Mouse (Mus musculus) embryonic facial prominence, embryonic 12.5 days (tissue): ENCODE results near the gene Capn9. TPM values are rescaled to one million over a fixed set of nuclear protein-coding genes. Genes with fewer than 3 reads are reported as not detected.

Experiments used
- ATAC-seq: fragments of 200-750 bp; cut with Nextera tagmentation; 2 replicates; pipeline ENCODE4 v1.8.0; 2017; ENCODE audit not compliant: insufficient number of reproducible peaks, insufficient read depth, low FRiP score, low TSS enrichment
- H3K27ac ChIP-seq: fragments of 300-500 bp; sonication (generic); 2 replicates; pipeline ENCODE4 v1.5.1; 2016; ENCODE audit warnings: mild to moderate bottlenecking
- H3K27me3 ChIP-seq: fragments of 300-500 bp; sonication (generic); 2 replicates; pipeline ENCODE4 v1.6.1; 2016; ENCODE audit warnings: mild to moderate bottlenecking, moderate library complexity
- H3K36me3 ChIP-seq: fragments of 300-500 bp; sonication (generic); 2 replicates; pipeline ENCODE4 v1.6.1; 2016; ENCODE audit warnings: mild to moderate bottlenecking
- H3K4me1 ChIP-seq: fragments of 300-500 bp; sonication (generic); 2 replicates; pipeline ENCODE4 v1.6.1; 2016
- H3K4me2 ChIP-seq: fragments of 300-500 bp; sonication (generic); replicated peaks from 2 replicates; pipeline ENCODE4 v1.6.1; 2016; ENCODE audit warnings: mild to moderate bottlenecking, moderate library complexity
- H3K4me3 ChIP-seq: fragments of 300-500 bp; sonication (generic); 2 replicates; pipeline ENCODE4 v1.5.1; 2016; ENCODE audit warnings: mild to moderate bottlenecking
- H3K9ac ChIP-seq: fragments of 300-500 bp; sonication (generic); 2 replicates; pipeline ENCODE4 v1.6.1; 2016; ENCODE audit warnings: mild to moderate bottlenecking, moderate library complexity
- H3K9me3 ChIP-seq: fragments of 300-500 bp; sonication (generic); 2 replicates; pipeline ENCODE4 v1.6.1; 2016; ENCODE audit warnings: mild to moderate bottlenecking, moderate library complexity
- WGBS: fragments of 180-500 bp; shearing (Covaris S2); methylation state at CpG from one replicate; pipeline ENCODE4 v1.1.7; 2016; 5-methylcytosine and 5-hydroxymethylcytosine counted together
- polyA plus RNA-seq: library from polyadenylated mRNA; unstranded; fragments of >200 nt; fragmentation: Nextera tagmentation; extraction: Ambion mirVana; gene quantifications from 2 replicates; pipeline ENCODE4 v1.2.1, GENCODE M21; 2016

Capn9 gene
- polyA plus RNA-seq, 1 experiment from 2014 or later: not detected

- Histone ChIP-seq H3K9me3 (no peaks in the 10 kb centered on the region), H3K4me2 (no peak overlapping the region), H3K27me3 (peaks cover 1% of the 10 kb centered on the region; the same call in 1 of the 2 replicates), H3K9ac (no peak overlapping the region), H3K4me1 (peaks cover 4% of the 10 kb centered on the region; the same call in 1 of the 2 replicates), H3K27ac (no peak overlapping the region), H3K4me3 (no peak overlapping the region), H3K36me3 (no peaks in the 10 kb centered on the region)
- no peak for ATAC-seq
- 65% methylated on average over 5 of the region's 5 CpGs for WGBS
Observed at GRCm38 (mm10) chr8:124621255-124621654, 45.3 kb downstream of the Capn9 start.

- Histone ChIP-seq H3K9ac (no peak overlapping the region), H3K36me3 (no peaks in the 10 kb centered on the region), H3K27ac (no peak overlapping the region), H3K4me3 (no peak overlapping the region), H3K9me3 (no peaks in the 10 kb centered on the region), H3K27me3 (no peaks in the 10 kb centered on the region), H3K4me2 (no peak overlapping the region), H3K4me1 (no peaks in the 10 kb centered on the region)
- ATAC-seq: no peak
- WGBS: 85% methylated on average over 9 of the region's 9 CpGs
Observed at GRCm38 (mm10) chr8:124626251-124626650, 50.3 kb downstream of the Capn9 start.

- no peak overlapping the region for H3K4me3 ChIP-seq
- no peak overlapping the region for H3K27ac ChIP-seq
- ATAC-seq: no peak
- H3K36me3 ChIP-seq: peaks cover 9% of the 10 kb centered on the region; the same call in 1 of the 2 replicates
- no peaks in the 10 kb centered on the region for H3K27me3 ChIP-seq
- no peak overlapping the region for H3K4me2 ChIP-seq
- peaks cover 9% of the 10 kb centered on the region; the same call in 1 of the 2 replicates for H3K4me1 ChIP-seq
- WGBS: 80% methylated on average over 6 of the region's 6 CpGs
- H3K9ac ChIP-seq: no peak overlapping the region; the same call in 1 of the 2 replicates
- no peaks in the 10 kb centered on the region for H3K9me3 ChIP-seq
Observed at GRCm38 (mm10) chr8:124630489-124630888, 54.6 kb downstream of the Capn9 start.

GRCm38 (mm10) chr8:124630891-124631290 is 55.0 kb downstream of the Capn9 start:
- Histone ChIP-seq H3K4me1 (peaks cover 9% of the 10 kb centered on the region; the same call in 1 of the 2 replicates), H3K4me3 (no peak overlapping the region), H3K27ac (no peak overlapping the region), H3K4me2 (no peak overlapping the region), H3K27me3 (no peaks in the 10 kb centered on the region), H3K36me3 (peaks cover 13% of the 10 kb centered on the region), H3K9ac (no peak overlapping the region; the same call in 1 of the 2 replicates), H3K9me3 (no peaks in the 10 kb centered on the region)
- ATAC-seq: no peak
- 82% methylated on average over 4 of the region's 4 CpGs for WGBS

- no peak for ATAC-seq
- no peak overlapping the region for H3K9ac ChIP-seq
- H3K27me3 ChIP-seq: no peaks in the 10 kb centered on the region
- H3K4me2 ChIP-seq: no peak overlapping the region
- peaks cover 23% of the 10 kb centered on the region for H3K36me3 ChIP-seq
- no peak overlapping the region for H3K4me3 ChIP-seq
- WGBS: 29% methylated on average over 7 of the region's 7 CpGs
- H3K4me1 ChIP-seq: peaks cover 9% of the 10 kb centered on the region; the same call in 1 of the 2 replicates
- H3K27ac ChIP-seq: no peak overlapping the region
- no peaks in the 10 kb centered on the region for H3K9me3 ChIP-seq
Observed at GRCm38 (mm10) chr8:124631966-124632365, 56.1 kb downstream of the Capn9 start.

- WGBS: 83% methylated on average over 14 of the region's 14 CpGs
- ATAC-seq: no peak
- no peak overlapping the region for H3K4me3 ChIP-seq
- peaks cover 9% of the 10 kb centered on the region; the same call in 1 of the 2 replicates for H3K4me1 ChIP-seq
- peaks cover 35% of the 10 kb centered on the region for H3K36me3 ChIP-seq
- H3K27me3 ChIP-seq: no peaks in the 10 kb centered on the region
- H3K27ac ChIP-seq: no peak overlapping the region
- no peak overlapping the region for H3K4me2 ChIP-seq
- no peak overlapping the region for H3K9ac ChIP-seq
- no peaks in the 10 kb centered on the region for H3K9me3 ChIP-seq
Observed at GRCm38 (mm10) chr8:124633001-124633703, 57.2 kb downstream of the Capn9 start.

GRCm38 (mm10) chr8:124634411-124635246 is 58.7 kb downstream of the Capn9 start:
- Histone ChIP-seq H3K4me1 (peaks cover 9% of the 10 kb centered on the region; the same call in 1 of the 2 replicates), H3K9ac (no peak overlapping the region), H3K9me3 (no peaks in the 10 kb centered on the region), H3K4me2 (no peak overlapping the region), H3K27ac (no peak overlapping the region), H3K4me3 (no peak overlapping the region), H3K36me3 (peaks cover 50% of the 10 kb centered on the region), H3K27me3 (no peaks in the 10 kb centered on the region)
- ATAC-seq: no peak
- WGBS: 85% methylated on average over 13 of the region's 13 CpGs

- WGBS: 87% methylated on average over 8 of the region's 8 CpGs
- Histone ChIP-seq H3K36me3 (peaks cover 53% of the 10 kb centered on the region), H3K9me3 (no peaks in the 10 kb centered on the region), H3K27ac (no peak overlapping the region), H3K9ac (no peak overlapping the region), H3K4me2 (no peak overlapping the region), H3K27me3 (no peaks in the 10 kb centered on the region), H3K4me3 (no peak overlapping the region), H3K4me1 (peaks cover 9% of the 10 kb centered on the region; the same call in 1 of the 2 replicates)
- no peak for ATAC-seq
Observed at GRCm38 (mm10) chr8:124635247-124635502, 59.3 kb downstream of the Capn9 start.

GRCm38 (mm10) chr8:124641599-124641998 is 65.7 kb downstream of the Capn9 start:
- Histone ChIP-seq H3K4me2 (no peak overlapping the region), H3K27ac (no peak overlapping the region), H3K9ac (no peak overlapping the region), H3K27me3 (no peaks in the 10 kb centered on the region), H3K4me3 (no peak overlapping the region), H3K36me3 (peaks cover 55% of the 10 kb centered on the region), H3K9me3 (no peaks in the 10 kb centered on the region), H3K4me1 (peaks cover 16% of the 10 kb centered on the region)
- ATAC-seq: no peak
- 97% methylated on average over 8 of the region's 8 CpGs for WGBS

- Histone ChIP-seq H3K4me1 (peaks cover 19% of the 10 kb centered on the region), H3K4me3 (no peak overlapping the region), H3K36me3 (peaks cover 37% of the 10 kb centered on the region), H3K27me3 (no peaks in the 10 kb centered on the region), H3K9me3 (no peaks in the 10 kb centered on the region), H3K27ac (peak overlapping the region; percentile 75), H3K9ac (no peak overlapping the region), H3K4me2 (no peak overlapping the region; the same call in 1 of the 2 replicates)
- WGBS: 68% methylated on average over 18 of the region's 18 CpGs
- 0 out of 2 replicates have a peak, but pooled peaks have one; percentile 23 for ATAC-seq
Observed at GRCm38 (mm10) chr8:124643540-124644339, 67.8 kb downstream of the Capn9 start.

- Histone ChIP-seq H3K9me3 (no peaks in the 10 kb centered on the region), H3K4me3 (no peak overlapping the region), H3K9ac (no peak overlapping the region), H3K4me2 (no peak overlapping the region), H3K27ac (no peak overlapping the region), H3K27me3 (no peaks in the 10 kb centered on the region), H3K36me3 (peaks cover 27% of the 10 kb centered on the region), H3K4me1 (peaks cover 22% of the 10 kb centered on the region)
- no peak for ATAC-seq
Observed at GRCm38 (mm10) chr8:124648311-124648710, 72.4 kb downstream of the Capn9 start.
